Mouse (Mus musculus) embryo, embryonic 11 days (tissue): ENCODE measurements at regions not wholly inside any gene's neighbourhood (a gene's known extent, or its start where the extent isn't known, plus 50 kb on each side); places are given as distances from the start of the nearest gene placed in this dataset.
"Not testable (repeated sequence)": the region's sequence is repeated elsewhere in the genome, so short reads cannot be mapped to it uniquely, and the experiment has no call there.

Source experiments
- DNase-seq: peaks from one replicate; pipeline ENCODE4 v3.0.0-alpha.2; 2015

GRCm38 (mm10) chr15:41283199-41283598, 1149.0 kb downstream of the 9330182O14Rik start:
- no peak for DNase-seq

GRCm38 (mm10) chr15:41286809-41287413, 1152.7 kb downstream of the 9330182O14Rik start:
- DNase-seq, result no peak

GRCm38 (mm10) chr15:41297419-41297818, 1163.3 kb downstream of the 9330182O14Rik start:
- DNase-seq, result no peak

DNA sequence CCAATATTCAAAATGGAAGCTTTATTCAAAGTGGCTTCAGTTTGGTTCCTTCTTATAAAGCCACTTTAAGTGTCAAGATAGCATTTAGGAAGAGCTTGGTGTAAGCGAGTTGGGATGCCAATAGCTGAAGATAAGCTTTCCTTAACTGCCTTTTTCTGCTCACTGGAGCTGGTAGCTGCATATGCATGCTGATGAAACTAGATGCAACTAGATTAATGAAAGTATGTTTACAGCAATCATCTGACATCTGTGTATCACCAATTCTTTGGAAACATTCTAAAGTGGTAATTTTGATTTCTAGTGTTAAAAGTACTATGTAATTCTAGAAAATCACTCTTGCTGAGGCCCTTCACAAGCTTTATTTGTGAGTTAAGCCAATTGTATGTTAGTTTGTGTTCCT, 1172.5 kb downstream of the 9330182O14Rik start:
- DNase-seq, result no peak

GRCm38 (mm10) chr15:41311728-41312320, 1177.7 kb downstream of the 9330182O14Rik start:
- no peak for DNase-seq

DNA sequence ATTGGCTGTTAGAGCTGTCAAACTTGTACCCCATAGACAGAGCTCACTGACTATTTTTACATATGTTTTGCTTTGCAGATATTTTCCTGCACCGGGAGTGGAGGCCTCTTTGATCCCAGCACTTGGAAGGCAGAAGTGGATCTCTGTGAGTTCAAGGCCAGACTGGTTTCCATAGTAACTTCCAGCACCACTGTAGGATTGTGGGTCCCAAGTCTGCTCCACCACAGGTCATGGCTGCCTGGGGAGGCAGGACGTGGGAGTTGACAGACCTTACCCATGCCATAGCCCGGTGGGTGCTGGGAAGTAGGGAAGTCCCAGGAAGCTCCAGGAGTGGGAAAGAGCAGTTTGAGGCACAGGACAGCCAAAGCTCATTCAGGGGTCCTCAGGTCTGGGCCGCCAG, 1180.8 kb downstream of the 9330182O14Rik start:
- no peak for DNase-seq

- DNase-seq, result peak; percentile 79
Measured at GRCm38 (mm10) chr15:41325633-41326252, 1191.6 kb downstream of the 9330182O14Rik start.

DNA sequence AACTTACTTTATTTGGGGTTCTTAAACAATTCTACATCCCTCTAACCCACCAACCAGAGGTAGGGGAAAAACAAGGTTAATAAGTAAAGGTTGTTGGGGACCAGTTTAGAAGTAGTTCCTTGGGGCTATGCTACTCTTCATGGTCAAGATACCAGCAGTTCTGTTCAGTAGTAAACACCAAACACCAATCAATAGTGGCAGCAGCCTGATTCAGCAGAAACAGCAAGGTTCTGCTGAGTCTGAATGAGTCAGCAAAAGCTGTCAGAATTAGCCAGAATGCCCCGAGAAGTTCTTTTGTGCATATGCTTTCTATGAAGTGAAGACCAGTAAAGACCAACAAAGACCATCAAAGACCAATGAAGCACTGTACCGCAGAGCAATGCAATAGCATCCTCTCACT, 1195.1 kb downstream of the 9330182O14Rik start:
- no peak for DNase-seq

GRCm38 (mm10) chr15:41330085-41330484, 1195.9 kb downstream of the 9330182O14Rik start:
- no peak for DNase-seq

GRCm38 (mm10) chr15:41332451-41332850, 1198.3 kb downstream of the 9330182O14Rik start:
- no peak for DNase-seq

- DNase-seq, result no peak
Measured at GRCm38 (mm10) chr15:41333165-41333564, 1199.0 kb downstream of the 9330182O14Rik start.

GRCm38 (mm10) chr15:41340621-41341020, 1206.5 kb downstream of the 9330182O14Rik start:
- DNase-seq, result not testable (repeated sequence)

DNA sequence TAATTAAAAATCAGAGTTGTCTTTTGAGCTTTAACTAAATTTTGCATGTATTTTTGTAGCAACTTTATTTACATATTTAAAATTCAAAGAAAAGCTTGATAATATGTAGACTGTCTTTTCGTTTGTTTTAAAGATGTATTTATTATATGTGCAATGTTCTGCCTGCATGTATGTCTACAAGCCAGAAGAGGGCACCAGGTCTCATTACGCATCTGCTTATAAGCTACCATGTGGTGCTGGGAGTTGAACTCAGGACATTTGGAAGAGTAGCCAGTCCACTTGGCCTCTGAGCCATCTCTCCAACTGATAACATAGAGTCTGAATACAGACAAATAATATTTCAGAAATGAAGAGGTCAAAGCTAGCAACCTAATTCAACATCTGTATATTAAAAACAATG, 1211.4 kb downstream of the 9330182O14Rik start:
- DNase-seq, result no peak

DNA sequence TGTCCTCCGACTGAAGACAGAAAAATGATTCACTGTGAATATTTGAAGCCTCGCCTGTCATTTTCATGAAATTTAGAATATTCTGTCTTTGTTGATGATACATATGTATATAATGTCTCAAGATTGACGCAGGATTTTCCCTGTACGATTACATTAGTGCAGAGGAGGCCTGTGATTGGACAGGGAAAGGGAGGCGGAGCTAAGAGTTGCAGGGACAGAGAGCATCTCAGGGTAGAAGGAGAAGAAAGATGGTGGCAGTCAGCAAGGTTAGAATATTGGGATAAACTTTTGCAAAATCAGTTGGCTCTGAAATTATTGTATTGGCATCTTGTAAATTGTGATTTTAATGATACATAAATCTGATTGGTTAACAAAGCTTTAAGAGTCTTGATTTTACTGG, 1213.1 kb downstream of the 9330182O14Rik start:
- DNase-seq, result no peak

DNA sequence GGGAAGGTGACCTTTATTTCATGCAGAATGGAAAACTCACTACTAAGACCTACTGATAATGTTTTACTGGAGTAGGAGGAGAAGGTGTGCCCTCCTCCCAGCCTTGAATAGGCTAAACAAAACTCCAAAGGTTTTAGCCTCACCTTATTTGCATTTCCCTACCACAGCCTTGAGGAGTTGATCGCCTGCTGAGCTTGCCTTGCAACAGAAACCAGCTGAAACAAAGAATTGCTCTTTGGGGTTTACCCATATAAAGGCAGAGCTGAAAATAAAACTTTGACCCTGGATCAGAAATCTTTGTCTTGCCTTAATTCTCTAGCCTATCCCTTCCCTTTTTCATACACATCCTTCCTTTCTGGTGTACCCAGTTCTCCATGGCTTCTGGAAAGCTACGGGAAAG, 1218.0 kb downstream of the 9330182O14Rik start:
- no peak for DNase-seq

DNA sequence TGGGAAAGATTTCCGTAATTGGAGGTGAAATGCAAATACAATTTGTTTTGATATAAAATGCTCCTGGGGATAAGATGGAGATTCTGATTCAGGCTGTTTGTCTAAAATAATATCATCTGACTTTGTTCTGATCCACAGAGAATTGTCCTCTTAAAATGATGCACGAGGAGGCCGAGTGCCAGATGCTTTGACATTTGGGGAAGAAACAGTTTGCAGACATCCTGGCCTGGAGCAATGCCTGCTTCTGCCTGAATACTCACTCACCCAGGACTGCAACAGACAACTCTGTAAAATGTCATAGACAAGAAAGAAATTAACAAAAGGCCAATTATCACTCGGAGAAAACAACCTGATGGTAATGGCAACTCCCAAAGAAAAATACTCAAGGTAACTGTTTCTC, 1225.1 kb downstream of the 9330182O14Rik start:
- no peak for DNase-seq

GRCm38 (mm10) chr15:41374669-41375068, 1240.5 kb downstream of the 9330182O14Rik start:
- DNase-seq, result no peak

DNA sequence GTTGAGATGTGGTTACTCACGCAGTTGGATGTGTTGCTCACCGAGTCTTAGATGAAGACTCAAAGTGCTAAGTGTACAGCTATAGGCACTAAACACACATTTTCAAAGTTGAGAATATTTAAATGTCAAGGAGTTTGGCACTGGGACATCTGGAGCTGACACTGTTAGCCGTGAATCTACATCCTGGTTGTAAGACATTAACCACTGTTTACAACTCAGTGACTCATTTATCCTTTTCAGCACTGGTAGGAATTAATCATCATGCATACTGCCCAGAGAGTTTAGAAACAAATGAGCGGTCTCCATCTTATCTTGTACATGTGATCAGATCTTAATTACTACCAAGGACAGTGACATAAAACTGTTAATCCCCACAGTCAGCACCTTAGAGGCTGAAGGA, 1241.7 kb downstream of the 9330182O14Rik start:
- no peak for DNase-seq

- DNase-seq, result no peak
Measured at GRCm38 (mm10) chr15:41379637-41380036, 1245.5 kb downstream of the 9330182O14Rik start.

DNA sequence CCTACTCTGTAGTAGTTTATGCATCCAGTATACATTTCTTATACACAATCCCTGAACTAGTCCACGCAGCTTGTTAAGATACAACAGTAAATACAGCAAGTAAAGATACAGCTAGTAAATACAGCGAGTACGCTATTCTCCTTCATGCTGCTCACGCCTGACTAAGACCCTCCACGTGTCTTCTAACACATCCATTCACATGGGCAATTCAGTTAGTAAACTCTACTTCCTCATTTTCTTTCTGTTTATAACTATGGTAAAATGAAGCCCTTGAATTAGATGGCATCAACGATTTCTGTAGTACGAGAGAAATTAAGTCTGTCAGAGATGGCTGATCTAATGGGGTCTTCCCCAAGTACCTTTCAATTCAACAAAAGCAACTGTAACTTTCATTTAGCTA, 1246.3 kb downstream of the 9330182O14Rik start:
- no peak for DNase-seq

DNA sequence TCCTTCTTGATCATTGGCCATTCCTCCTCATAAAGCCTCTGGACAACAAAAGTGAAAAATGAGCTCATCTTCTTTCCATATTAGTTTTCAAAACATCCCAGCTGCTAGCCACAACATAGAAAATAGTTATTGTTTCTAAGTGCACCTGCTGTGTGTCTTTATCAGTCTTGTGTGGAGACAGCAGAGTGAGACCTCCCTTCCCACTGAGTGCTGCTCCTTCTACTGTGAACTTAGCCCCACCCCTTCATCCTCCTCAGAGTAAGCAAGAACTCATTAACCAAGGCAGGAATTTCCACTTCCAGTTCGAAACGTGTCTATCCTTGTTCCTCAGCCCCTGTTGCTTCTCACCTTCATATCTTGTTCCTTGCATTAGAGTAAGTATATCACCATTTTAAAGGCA, 1256.5 kb downstream of the 9330182O14Rik start:
- no peak for DNase-seq
